Mouse (Mus musculus): ENCODE data around the gene Wdr17.
"Not testable (repeated sequence)": the region's sequence is repeated elsewhere in the genome, so short reads cannot be mapped to it uniquely, and the experiment has no call there.

The Wdr17 gene

GRCm38 (mm10) chr8:54791858-54792698, 94.9 kb downstream of the Wdr17 start:
- no peak for DNase-seq

GRCm38 (mm10) chr8:54780134-54780942, 106.6 kb downstream of the Wdr17 start:
- peak; percentile 86 for DNase-seq

- peak; percentile 70 for DNase-seq
Measured at GRCm38 (mm10) chr8:54779317-54780133, 107.5 kb downstream of the Wdr17 start.

GRCm38 (mm10) chr8:54777012-54777411, 110.0 kb downstream of the Wdr17 start:
- DNase-seq = no peak

GRCm38 (mm10) chr8:54776241-54776640, 110.7 kb downstream of the Wdr17 start:
- no peak for DNase-seq

- DNase-seq = no peak
Measured at GRCm38 (mm10) chr8:54757646-54758045, 129.3 kb downstream of the Wdr17 start.

GRCm38 (mm10) chr8:54736660-54737312, 150.2 kb downstream of the Wdr17 start:
- DNase-seq = peak; percentile 22

- DNase-seq = no peak
Measured at GRCm38 (mm10) chr8:54724668-54725035, 162.3 kb downstream of the Wdr17 start.

- peak; percentile 95 for DNase-seq
Measured at GRCm38 (mm10) chr8:54723976-54724667, 162.9 kb downstream of the Wdr17 start.

- DNase-seq = no peak
Measured at GRCm38 (mm10) chr8:54718515-54718914, 168.5 kb downstream of the Wdr17 start.

- DNase-seq = peak; percentile 39
Measured at GRCm38 (mm10) chr8:54705743-54706142, 181.2 kb downstream of the Wdr17 start.

- DNase-seq = no peak
Measured at GRCm38 (mm10) chr8:54671806-54672205, 215.2 kb downstream of the Wdr17 start.

- DNase-seq = no peak
Measured at GRCm38 (mm10) chr8:54667756-54668155, 219.2 kb downstream of the Wdr17 start.

GRCm38 (mm10) chr8:54660675-54661074, 226.3 kb downstream of the Wdr17 start:
- peak; percentile 68 for DNase-seq

- DNase-seq = no peak
Measured at GRCm38 (mm10) chr8:54659703-54660102, 227.3 kb downstream of the Wdr17 start.

- no peak for DNase-seq
Measured at GRCm38 (mm10) chr8:54638634-54639033, 248.3 kb downstream of the Wdr17 start.

- not testable (repeated sequence) for DNase-seq
Measured at GRCm38 (mm10) chr8:54616710-54617109, 270.3 kb downstream of the Wdr17 start.

- no peak for DNase-seq
Measured at GRCm38 (mm10) chr8:54610238-54610637, 276.7 kb downstream of the Wdr17 start.

GRCm38 (mm10) chr8:54609336-54609735, 277.6 kb downstream of the Wdr17 start:
- no peak for DNase-seq

GRCm38 (mm10) chr8:54603440-54603839, 283.5 kb downstream of the Wdr17 start:
- DNase-seq = no peak

GRCm38 (mm10) chr8:54600671-54601251, 286.2 kb downstream of the Wdr17 start, which contains the start of gene Spata4:
Spata4 (plus strand) TSS chr8:54600781.
- peak; percentile 79 for DNase-seq

Measured in embryo, embryonic 11 days (tissue).